Mouse (Mus musculus): ENCODE data around the gene Rabgap1l.

Gene Rabgap1l

GRCm38 (mm10) chr1:160596252-160596947, 196.6 kb downstream of the Rabgap1l start:
- in situ Hi-C loops (cut with MseI, MboI) = no loop called here

GRCm38 (mm10) chr1:160594576-160594975, 198.4 kb downstream of the Rabgap1l start:
- in situ Hi-C loops (cut with MseI, MboI) = no loop called here

GRCm38 (mm10) chr1:160594066-160594465, 198.9 kb downstream of the Rabgap1l start:
- in situ Hi-C loops (cut with MseI, MboI) = no loop called here

- in situ Hi-C loops (cut with MseI, MboI) = no loop called here
These were observed 204.0 kb downstream of the Rabgap1l start for GRCm38 (mm10) chr1:160588911-160589590.

- in situ Hi-C loops (cut with MseI, MboI) = no loop called here
These were observed 213.4 kb downstream of the Rabgap1l start for GRCm38 (mm10) chr1:160579309-160580233.

- in situ Hi-C loops (cut with MseI, MboI) = no loop called here
These were observed 216.9 kb downstream of the Rabgap1l start for GRCm38 (mm10) chr1:160576124-160576523.

GRCm38 (mm10) chr1:160574039-160574438, 219.0 kb downstream of the Rabgap1l start:
- in situ Hi-C loops (cut with MseI, MboI) = no loop called here

GRCm38 (mm10) chr1:160566458-160566857, 226.6 kb downstream of the Rabgap1l start:
- in situ Hi-C loops (cut with MseI, MboI) = no loop called here

GRCm38 (mm10) chr1:160561381-160561780, 231.6 kb downstream of the Rabgap1l start:
- in situ Hi-C loops (cut with MseI, MboI) = loop anchor here (5.0 kb wide), 1 partner anchor 156 kb away; no protein-coding TSS in a partner anchor

- in situ Hi-C loops (cut with MseI, MboI) = no loop called here
These were observed 242.4 kb downstream of the Rabgap1l start for GRCm38 (mm10) chr1:160550636-160551035.

- in situ Hi-C loops (cut with MseI, MboI) = no loop called here
These were observed 244.8 kb downstream of the Rabgap1l start for GRCm38 (mm10) chr1:160547934-160548876.

GRCm38 (mm10) chr1:160535649-160536048, 257.4 kb downstream of the Rabgap1l start:
- in situ Hi-C loops (cut with MseI, MboI) = no loop called here

- in situ Hi-C loops (cut with MseI, MboI) = no loop called here
These were observed 258.3 kb downstream of the Rabgap1l start for GRCm38 (mm10) chr1:160534571-160535335.

GRCm38 (mm10) chr1:160533209-160533820, 259.7 kb downstream of the Rabgap1l start:
- in situ Hi-C loops (cut with MseI, MboI) = no loop called here

- in situ Hi-C loops (cut with MseI, MboI) = no loop called here
These were observed 261.6 kb downstream of the Rabgap1l start for GRCm38 (mm10) chr1:160531402-160531801.

- in situ Hi-C loops (cut with MseI, MboI) = no loop called here
These were observed 271.1 kb downstream of the Rabgap1l start for GRCm38 (mm10) chr1:160521918-160522317.

GRCm38 (mm10) chr1:160520665-160521064, 272.3 kb downstream of the Rabgap1l start:
- in situ Hi-C loops (cut with MseI, MboI) = no loop called here

- in situ Hi-C loops (cut with MseI, MboI) = no loop called here
These were observed 273.0 kb downstream of the Rabgap1l start for GRCm38 (mm10) chr1:160519896-160520465.

GRCm38 (mm10) chr1:160518552-160518951, 274.5 kb downstream of the Rabgap1l start:
- in situ Hi-C loops (cut with MseI, MboI) = no loop called here

Data from mouse trophoblast stem cell (cell line).